Mouse (Mus musculus) liver, embryonic 11.5 days (tissue): ENCODE data around the gene Pidd1. TPM values are rescaled to one million over a fixed set of nuclear protein-coding genes. Genes with fewer than 3 reads are reported as not detected.

Experiments
- ATAC-seq: fragments of 200-750 bp; cut with Nextera tagmentation; replicated peaks from 2 replicates; pipeline ENCODE4 v1.8.0; 2017; ENCODE audit warnings: moderate number of reproducible peaks, mild to moderate bottlenecking, moderate TSS enrichment, moderate library complexity; ENCODE audit not compliant: low FRiP score
- DNase-seq: peaks from one replicate; pipeline ENCODE4 v3.0.0-alpha.2; 2017; ENCODE audit warnings: low spot score
- H3K27ac ChIP-seq: fragments of 300-500 bp; sonication (generic); 2 replicates; pipeline ENCODE4 v1.5.1; 2014; ENCODE audit warnings: mild to moderate bottlenecking, low read depth, low read length, control low read depth
- H3K27me3 ChIP-seq: fragments of 300-500 bp; sonication (generic); replicated peaks from 2 replicates; pipeline ENCODE4 v1.6.1; 2014; ENCODE audit warnings: low read length, mixed read lengths; ENCODE audit not compliant: control insufficient read depth, insufficient read depth
- H3K36me3 ChIP-seq: fragments of 300-500 bp; sonication (generic); 2 replicates; pipeline ENCODE4 v1.6.1; 2014; ENCODE audit warnings: mild to moderate bottlenecking, low read length, moderate library complexity, mixed read lengths; ENCODE audit not compliant: control insufficient read depth, insufficient read depth
- H3K4me1 ChIP-seq: fragments of 300-500 bp; sonication (generic); replicated peaks from 2 replicates; pipeline ENCODE4 v1.6.1; 2014; ENCODE audit warnings: low read length, mixed read lengths; ENCODE audit not compliant: control insufficient read depth, insufficient read depth
- H3K4me2 ChIP-seq: fragments of 300-500 bp; sonication (generic); 2 replicates; pipeline ENCODE4 v1.6.1; 2014; ENCODE audit warnings: mild to moderate bottlenecking, control low read depth, moderate library complexity
- H3K4me3 ChIP-seq: fragments of 300-500 bp; sonication (generic); 2 replicates; pipeline ENCODE4 v1.5.1; 2014; ENCODE audit warnings: low read depth, low read length, control low read depth
- H3K9ac ChIP-seq: fragments of 300-500 bp; sonication (generic); 2 replicates; pipeline ENCODE4 v1.6.1; 2014; ENCODE audit warnings: low read depth, low read length, control low read depth
- H3K9me3 ChIP-seq: fragments of 300-500 bp; sonication (generic); 2 replicates; pipeline ENCODE4 v1.6.1; 2016; ENCODE audit warnings: low read length, inconsistent platforms, mixed read lengths; ENCODE audit not compliant: control insufficient read depth
- WGBS: fragments of 180-500 bp; shearing (Covaris S2); extraction: QIAGEN DNeasy Blood & Tissue Kit; methylation state at CpG from one replicate; pipeline ENCODE4 v1.1.7; 2014; 5-methylcytosine and 5-hydroxymethylcytosine counted together
- polyA plus RNA-seq: library from polyadenylated mRNA; unstranded; fragments of >200 nt; fragmentation: Nextera tagmentation; extraction: Ambion mirVana; gene quantifications from 2 replicates; pipeline ENCODE4 v1.2.1, GENCODE M21; 2014

The Pidd1 gene
- polyA plus RNA-seq, 1 experiment from 2014 or later, result 22.5 TPM

DNA sequence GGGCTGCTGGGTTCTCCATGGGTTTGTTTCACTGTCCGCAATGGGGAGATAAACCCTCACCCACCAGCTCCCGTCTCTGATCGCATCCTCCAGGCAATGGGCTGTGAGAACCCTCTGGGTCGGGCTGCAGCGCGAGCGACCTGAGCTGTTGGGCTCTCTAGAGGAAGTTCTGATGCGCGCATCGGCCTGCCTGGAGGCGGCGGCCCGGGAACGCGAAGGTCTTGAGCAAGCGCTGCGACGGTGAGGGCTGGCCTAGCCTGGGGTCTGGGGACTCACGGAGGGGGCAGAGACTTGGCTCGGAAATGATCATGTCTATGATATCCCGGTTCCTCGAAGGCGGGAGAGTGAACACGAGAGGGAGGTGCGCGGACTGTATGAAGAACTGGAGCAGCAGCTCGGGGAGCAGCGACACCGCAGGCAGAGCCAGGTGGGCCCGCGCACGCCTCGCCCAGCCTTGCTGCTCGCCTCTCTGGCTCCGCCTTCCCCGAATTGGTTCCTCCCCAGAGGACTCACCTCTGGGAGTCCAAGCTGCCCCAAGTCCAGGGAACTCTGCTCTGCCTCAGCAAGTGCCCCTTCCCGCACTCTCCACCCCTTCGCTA lies 20.9 kb upstream of the Pidd1 start:
- ATAC-seq, result no peak
- Histone ChIP-seq H3K4me1 (peaks cover 40% of the 10 kb centered on the region), H3K27ac (no peak overlapping the region), H3K9me3 (no peaks in the 10 kb centered on the region), H3K27me3 (peaks cover 55% of the 10 kb centered on the region), H3K9ac (peak overlapping the region; percentile 21), H3K4me3 (peak overlapping the region; percentile 32), H3K4me2 (peak overlapping the region; percentile 55), H3K36me3 (no peaks in the 10 kb centered on the region; the same call in 1 of the 2 replicates)
- DNase-seq, result no peak
- WGBS, result 9% methylated on average over 38 of the region's 38 CpGs

DNA sequence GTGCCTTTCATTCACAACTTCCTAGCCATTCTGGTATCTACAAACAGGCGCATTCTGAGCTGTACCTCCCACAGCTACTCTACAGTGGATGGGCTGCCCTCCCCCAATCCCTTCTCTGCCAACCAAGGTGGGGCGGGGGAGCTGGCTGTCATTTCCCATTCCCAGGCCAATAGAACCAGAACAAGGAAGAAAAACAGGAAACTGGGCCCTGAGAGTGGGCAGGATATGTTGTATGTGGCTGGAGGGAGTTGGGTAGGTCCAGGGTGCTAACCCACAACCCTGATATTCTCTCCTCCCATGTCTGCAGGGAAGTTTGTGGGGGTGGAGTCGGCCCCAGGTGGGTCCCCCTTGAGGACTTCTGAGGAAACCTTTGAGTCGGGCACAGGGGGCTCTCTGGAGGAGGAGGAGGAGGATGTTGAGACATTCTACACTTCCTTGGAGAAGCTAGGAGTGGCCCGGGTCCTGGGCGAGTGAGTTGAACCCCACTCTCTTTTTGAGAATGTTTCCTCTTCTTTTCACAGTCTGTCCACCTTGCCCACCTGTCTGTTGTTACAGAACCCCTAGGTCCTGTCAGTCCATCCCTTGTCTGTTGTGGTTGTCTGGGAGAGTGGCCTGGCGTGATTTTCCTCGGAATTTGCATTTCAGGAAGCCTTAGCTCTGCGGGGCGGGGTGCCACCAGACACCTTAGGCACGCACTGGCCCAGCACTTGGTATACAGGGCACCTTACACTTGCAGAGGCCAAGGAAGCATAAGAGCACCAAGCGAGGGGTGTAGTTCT lies 20.2 kb upstream of the Pidd1 start:
- Histone ChIP-seq H3K27me3 (peaks cover 57% of the 10 kb centered on the region), H3K27ac (no peak overlapping the region), H3K4me2 (peak overlapping the region; percentile 55), H3K9me3 (no peaks in the 10 kb centered on the region), H3K9ac (no peak overlapping the region), H3K36me3 (no peaks in the 10 kb centered on the region), H3K4me1 (peaks cover 33% of the 10 kb centered on the region), H3K4me3 (peak overlapping the region; percentile 32)
- no peak for DNase-seq
- 22% methylated on average over 12 of the region's 12 CpGs for WGBS
- ATAC-seq, result no peak

DNA sequence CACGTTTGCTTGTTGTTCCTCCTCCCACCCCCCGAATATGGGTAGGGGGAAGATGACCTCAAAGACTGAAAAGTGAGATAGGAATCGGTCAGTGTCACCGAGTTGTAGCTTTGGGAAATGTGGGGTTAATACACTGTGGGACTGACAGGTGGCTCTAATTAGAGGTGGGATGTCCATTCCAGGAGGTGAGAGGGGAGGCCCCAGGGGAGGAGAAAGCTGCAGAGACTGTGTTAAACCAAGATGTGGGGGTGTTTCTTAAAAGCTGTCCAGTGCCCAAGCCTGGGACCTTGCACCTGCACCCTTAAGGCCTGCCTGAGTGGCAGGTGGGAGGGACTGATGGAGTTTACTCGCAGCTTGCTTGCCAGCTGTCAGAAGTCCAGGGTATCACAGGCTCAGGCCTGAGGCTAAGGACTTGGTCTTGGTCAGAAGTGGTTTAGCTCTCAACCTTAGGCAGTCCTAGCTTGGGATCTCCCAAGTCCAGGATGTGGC lies 18.6 kb upstream of the Pidd1 start:
- Histone ChIP-seq H3K36me3 (no peaks in the 10 kb centered on the region), H3K4me1 (peaks cover 24% of the 10 kb centered on the region), H3K4me2 (peak overlapping the region; percentile 66), H3K9me3 (no peaks in the 10 kb centered on the region), H3K27ac (no peak overlapping the region), H3K9ac (no peak overlapping the region; the same call in 1 of the 2 replicates), H3K4me3 (peak overlapping the region; percentile 44), H3K27me3 (peaks cover 57% of the 10 kb centered on the region)
- ATAC-seq (no peak), DNase-seq (no peak)
- WGBS, result 10% methylated on average over 5 of the region's 5 CpGs

DNA sequence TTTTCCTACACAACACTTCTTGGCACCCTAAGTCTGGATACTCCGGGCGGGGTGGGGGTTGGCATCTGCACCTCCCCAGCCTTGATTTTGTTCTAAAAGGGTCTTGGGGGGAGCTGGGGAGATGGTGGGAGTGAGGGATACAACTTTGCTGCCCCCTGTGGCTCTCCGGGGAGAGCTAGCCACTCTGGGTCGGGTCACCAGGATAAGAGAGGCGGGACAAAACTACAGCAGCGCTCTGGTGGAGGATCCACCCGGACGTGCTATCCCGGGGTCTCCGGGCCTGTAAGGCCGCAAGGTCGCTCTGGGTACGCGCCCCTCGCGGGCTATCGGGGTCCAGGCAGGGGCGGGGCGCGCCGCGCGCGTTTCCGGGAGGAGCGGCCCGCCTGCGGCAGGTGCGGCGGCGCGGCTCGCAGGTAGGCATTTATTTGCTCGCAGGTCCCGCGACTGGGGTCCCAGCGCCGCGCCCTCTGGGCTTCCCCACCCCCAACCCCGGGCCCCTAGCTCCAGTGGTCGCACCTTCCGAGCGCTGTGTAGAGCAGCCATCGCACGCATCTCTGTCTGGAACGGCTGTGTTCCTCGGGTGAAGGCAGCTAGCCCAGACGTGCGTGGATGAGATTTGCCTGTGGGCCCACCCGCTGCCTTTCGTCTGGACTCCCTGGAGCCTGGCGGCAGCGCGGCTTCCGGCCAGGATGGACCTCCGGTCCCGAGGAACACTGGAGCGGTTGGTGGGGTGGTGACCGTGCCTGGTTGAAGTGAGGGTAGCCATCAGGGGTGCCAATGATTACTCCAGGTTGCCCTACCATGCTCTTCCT lies 17.9 kb upstream of the Pidd1 start:
- H3K9ac ChIP-seq, result peak overlapping the region; percentile 55
- WGBS, result 3% methylated on average over 58 of the region's 59 CpGs
- no peak for DNase-seq
- no peaks in the 10 kb centered on the region for H3K36me3 ChIP-seq
- peak overlapping the region; percentile 66 for H3K4me2 ChIP-seq
- no peak for ATAC-seq
- no peaks in the 10 kb centered on the region for H3K9me3 ChIP-seq
- peak overlapping the region; percentile 44 for H3K4me3 ChIP-seq
- H3K4me1 ChIP-seq, result peaks cover 21% of the 10 kb centered on the region
- no peak overlapping the region for H3K27ac ChIP-seq
- H3K27me3 ChIP-seq, result peaks cover 57% of the 10 kb centered on the region

DNA sequence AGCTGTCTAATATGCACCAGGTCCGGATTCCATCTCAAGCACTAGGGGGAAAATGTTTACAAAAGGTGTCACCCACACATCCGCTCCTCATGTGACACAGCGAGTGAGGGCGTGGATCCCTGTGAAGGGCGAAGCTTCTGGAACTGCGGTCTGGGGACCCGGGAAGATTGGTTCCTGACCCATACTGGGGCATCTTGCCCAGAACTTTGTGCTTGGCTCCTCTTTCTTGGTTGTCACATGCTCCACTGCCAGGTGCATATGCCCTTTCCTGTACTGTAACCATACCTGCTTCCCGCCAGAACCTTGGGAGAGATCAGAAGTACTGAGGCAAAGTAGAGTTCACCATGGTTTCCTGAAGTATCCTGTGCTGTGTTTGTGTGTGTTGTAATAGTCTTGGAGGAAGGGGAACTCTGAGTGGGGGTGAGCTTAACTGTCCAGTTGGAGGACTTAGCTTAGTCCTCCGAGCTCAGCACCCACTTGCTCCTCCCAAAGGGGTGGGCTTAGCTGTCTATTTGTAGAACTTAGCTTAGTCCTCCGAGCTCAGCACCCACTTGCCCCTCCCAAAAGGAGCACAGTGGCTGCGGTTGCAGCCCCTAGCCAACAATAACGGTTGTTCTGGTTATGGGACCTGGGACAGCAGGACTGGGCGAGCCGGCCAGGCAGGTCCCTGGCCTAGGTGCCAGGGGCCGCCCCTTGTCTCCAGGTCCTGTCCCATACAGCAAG lies 16.7 kb upstream of the Pidd1 start, which contains the start of gene Cracr2b:
Gene Cracr2b, plus strand, starts transcription at position 704 of the 723 bp plus-strand sequence.
- Histone ChIP-seq H3K27me3 (peaks cover 55% of the 10 kb centered on the region), H3K9ac (peak within 1 kb of the TSS; percentile 55), H3K4me2 (peak within 1 kb of the TSS; percentile 66), H3K27ac (no peak within 1 kb of the TSS), H3K4me3 (peak within 1 kb of the TSS; percentile 44), H3K36me3 (no peaks in the 10 kb centered on the region), H3K4me1 (peaks cover 22% of the 10 kb centered on the region), H3K9me3 (no peaks in the 10 kb centered on the region)
- no peak for DNase-seq
- no peak for ATAC-seq
- 59% methylated on average over 15 of the region's 15 CpGs for WGBS

DNA sequence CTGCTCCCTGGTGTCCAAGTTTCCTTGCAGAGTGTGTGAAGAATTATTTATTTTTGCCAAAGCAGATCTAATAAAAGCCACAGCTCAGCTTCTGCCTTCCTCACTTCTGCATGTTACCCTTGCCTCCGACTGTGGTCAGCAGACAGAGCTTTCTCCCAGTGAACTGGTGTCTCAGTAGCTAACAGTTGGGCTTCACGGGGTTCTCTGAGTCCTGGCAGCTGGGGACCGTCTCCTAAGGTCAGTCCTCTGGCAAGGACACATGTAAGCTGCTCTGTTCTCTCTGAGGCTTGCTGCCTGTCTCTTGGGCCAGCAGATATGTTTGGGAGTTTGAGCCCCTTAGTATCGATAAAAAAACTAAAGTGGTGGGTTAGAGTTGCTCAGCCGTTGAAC lies 16.2 kb upstream of the Pidd1 start:
- no peak overlapping the region for H3K27ac ChIP-seq
- H3K4me2 ChIP-seq, result no peak overlapping the region
- ATAC-seq (no peak), DNase-seq (no peak)
- H3K4me3 ChIP-seq, result no peak overlapping the region
- no peaks in the 10 kb centered on the region for H3K9me3 ChIP-seq
- peaks cover 18% of the 10 kb centered on the region for H3K4me1 ChIP-seq
- H3K36me3 ChIP-seq, result no peaks in the 10 kb centered on the region
- 68% methylated on average over 5 of the region's 5 CpGs for WGBS
- H3K9ac ChIP-seq, result no peak overlapping the region
- H3K27me3 ChIP-seq, result peaks cover 49% of the 10 kb centered on the region

GRCm38 (mm10) chr7:141459301-141459711 lies 15.5 kb upstream of the Pidd1 start:
- DNase-seq, result no peak
- Histone ChIP-seq H3K27ac (no peak overlapping the region), H3K36me3 (no peaks in the 10 kb centered on the region), H3K4me2 (no peak overlapping the region), H3K4me1 (peaks cover 17% of the 10 kb centered on the region), H3K9ac (no peak overlapping the region), H3K27me3 (peaks cover 42% of the 10 kb centered on the region), H3K4me3 (no peak overlapping the region), H3K9me3 (no peaks in the 10 kb centered on the region)
- no peak for ATAC-seq
- 89% methylated on average over 17 of the region's 17 CpGs for WGBS

DNA sequence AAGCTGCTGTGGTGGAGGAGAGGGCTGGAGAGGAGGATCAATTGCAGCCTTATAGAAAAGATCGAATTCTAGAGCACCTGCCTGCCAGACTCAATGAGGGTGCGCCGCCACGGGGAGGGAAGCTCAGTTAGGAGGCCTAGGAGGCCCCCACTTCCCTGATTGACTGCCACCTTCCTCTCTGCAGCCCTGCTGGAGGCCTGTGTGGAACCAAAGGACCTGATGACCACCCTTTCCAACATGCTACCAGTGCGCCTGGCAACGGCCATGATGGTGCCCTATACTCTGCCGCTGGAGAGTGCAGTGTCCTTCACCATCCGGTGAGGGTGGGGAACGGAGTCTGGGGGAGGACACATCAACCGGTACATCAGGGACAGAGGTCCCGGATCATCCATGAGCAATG lies 14.8 kb upstream of the Pidd1 start:
- Histone ChIP-seq H3K27ac (no peak overlapping the region), H3K4me1 (peaks cover 17% of the 10 kb centered on the region), H3K4me3 (no peak overlapping the region), H3K36me3 (no peaks in the 10 kb centered on the region), H3K9me3 (no peaks in the 10 kb centered on the region), H3K4me2 (no peak overlapping the region; the same call in 1 of the 2 replicates), H3K27me3 (peaks cover 36% of the 10 kb centered on the region), H3K9ac (no peak overlapping the region)
- no peak for DNase-seq
- WGBS, result 90% methylated on average over 11 of the region's 11 CpGs
- no peak for ATAC-seq
